Mouse (Mus musculus) brain, embryonic 14.5 days (tissue): ENCODE measurements around the gene Nhlrc1.

Source experiments
- CTCF ChIP-seq: fragments of 200-500 bp; IDR thresholded peaks from 2 replicates; pipeline ENCODE4 v1.5.1; 2012; ENCODE audit warnings: inconsistent platforms, mild to moderate bottlenecking, moderate library complexity, borderline replicate concordance; ENCODE audit not compliant: insufficient read depth, insufficient read length; ENCODE audit errors: extremely low read depth
- POLR2A ChIP-seq: fragments of 200-500 bp; IDR thresholded peaks from 2 replicates; pipeline ENCODE4 v1.6.1; 2012; ENCODE audit warnings: mild to moderate bottlenecking, inconsistent platforms, borderline replicate concordance; ENCODE audit not compliant: poor library complexity, insufficient read depth, insufficient read length, severe bottlenecking; ENCODE audit errors: extremely low read depth

- TF ChIP-seq CTCF (no peak), POLR2A (no peak)
Observed at GRCm38 (mm10) chr13:47056781-47057180, 42.1 kb upstream of the Nhlrc1 start.
